Mouse (Mus musculus): ENCODE measurements around the gene Sptan1.

DNA sequence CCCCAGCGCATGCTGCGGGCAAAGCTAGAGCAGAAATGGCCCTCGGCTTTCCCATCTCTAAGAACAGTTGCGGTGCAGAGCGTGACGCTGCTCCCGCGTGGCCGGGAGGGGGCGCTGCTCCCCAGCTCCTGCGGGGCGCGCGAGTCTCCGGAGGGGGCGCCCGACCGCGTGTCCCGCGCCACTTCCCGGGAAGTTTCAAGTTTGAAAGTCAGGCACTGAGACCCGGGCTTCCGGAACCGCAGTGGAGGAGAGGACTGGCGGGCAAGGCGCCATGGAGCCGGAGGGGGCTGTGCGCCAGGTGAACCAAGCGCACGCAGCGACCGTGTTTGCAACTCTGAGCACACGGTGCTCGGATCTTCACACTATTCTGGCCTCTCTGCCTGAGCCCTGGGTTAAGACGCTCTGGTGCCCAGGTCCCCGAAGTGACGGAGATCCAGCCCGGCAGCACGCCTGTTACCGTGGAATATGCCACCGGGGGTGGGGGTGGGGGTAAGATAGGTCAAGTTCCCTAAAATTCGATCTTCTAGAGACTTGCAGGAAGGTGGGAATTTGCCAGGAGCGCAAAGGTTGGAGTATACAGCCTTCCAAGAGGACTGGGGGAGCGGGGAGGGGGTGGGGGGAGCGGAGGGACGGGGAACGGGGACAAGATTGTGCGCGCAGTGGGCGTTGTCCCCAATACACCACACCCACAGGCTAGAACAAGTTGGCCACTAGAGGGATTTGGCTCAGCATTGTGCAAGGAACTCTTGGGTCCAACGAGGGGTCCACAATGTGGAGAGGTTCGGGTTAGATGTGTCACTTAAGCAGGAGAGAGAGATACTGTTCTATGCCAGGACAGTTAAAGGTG is 112.4 kb downstream of the Sptan1 start, which contains the start of gene Pkn3:
- TF ChIP-seq CTCF (IDR thresholded peaks at IDR 0.05): peak; percentile 65
- 0 out of 2 replicates have a peak, but pooled peaks have one; percentile 32 for TF ChIP-seq POLR2A (IDR thresholded peaks at IDR 0.05; ENCODE audit: insufficient read depth, low read depth, low read length)

All from heart, adult 2 months (tissue).